In genomic region chr11:116309601-116310000, GRCm38 (mm10) we compare ENCODE assay signal across 28 mouse cellular contexts. TPM values are rescaled to one million over a fixed set of nuclear protein-coding genes. Genes with fewer than 3 reads are reported as not detected.
DNase-seq lines count a peak whose midpoint lies in the region; ATAC-seq and TF ChIP-seq lines count a peak whose summit lies in the region.
"Had no signal": no experiment of that assay in that cellular context is flagged by ENCODE, and none has a peak within 500 bp of the region (broad histone marks: within the 10 kb centered on the region; RNA-seq: fewer than 3 reads in every experiment).

No protein-coding gene starts in this region.

- no peaks in the 10 kb centered on the region for H3K9me3 ChIP-seq in CH12.LX (replicated peaks; ENCODE audit: low read length)
- no peaks in the 10 kb centered on the region; the same call in 1 of the 2 replicates for H3K9me3 ChIP-seq in liver, embryonic 14.5 days (ENCODE audit: control insufficient read depth, low read length)
- no peaks in the 10 kb centered on the region for H3K9me3 ChIP-seq in forebrain, embryonic 14.5 days (replicated peaks; ENCODE audit: control insufficient read depth, low read length)
- H3K9me3 ChIP-seq: embryonic facial prominence, embryonic 12.5 days; heart, embryonic 15.5 days; hindbrain, embryonic 13.5 days had no signal

- peaks cover 7% of the 10 kb centered on the region; the same call in 1 of the 2 replicates for H3K79me2 ChIP-seq in CH12.LX (replicated peaks; ENCODE audit: control insufficient read depth, extremely low read depth, insufficient read depth, poor library complexity, severe bottlenecking)

- in situ Hi-C loops in CH12.LX (cut with MboI; ENCODE audit: low pct_ligation_motif_present, low pct_unique_long_range_greater_than_20kb, low sequenced_read_pairs): no loop called here

- TF ChIP-seq POLR2A in CH12.LX (IDR thresholded peaks at IDR 0.05; ENCODE audit: low read depth, low read length): no peak
- TF ChIP-seq POLR2A in bone marrow, adult 2 months (IDR thresholded peaks at IDR 0.05; ENCODE audit: borderline replicate concordance, control insufficient read depth, low read depth, low read length): no peak

- H3K9ac ChIP-seq in CH12.LX (ENCODE audit: insufficient read depth, low read depth): no peak overlapping the region
- no peak overlapping the region for H3K9ac ChIP-seq in liver, embryonic 14.5 days (replicated peaks)
- no peak overlapping the region for H3K9ac ChIP-seq in forebrain, embryonic 14.5 days (ENCODE audit: low read length)
- H3K9ac ChIP-seq: embryonic facial prominence, embryonic 12.5 days; heart, embryonic 15.5 days; hindbrain, embryonic 13.5 days had no signal

- ATAC-seq in liver, embryonic 14.5 days (ENCODE audit: insufficient read depth): peak; percentile 31
- ATAC-seq in megakaryocyte progenitor cell, adult 5-6 weeks (replicated peaks; ENCODE audit: poor library complexity): peak; percentile 60
- ATAC-seq in forebrain, embryonic 14.5 days: no peak
- ATAC-seq: activated CD4-positive, CD25-positive, alpha-beta regulatory T cell, adult 4 months; CD4-positive, CD25-positive, alpha-beta regulatory T cell, adult 4 months; forebrain, embryonic 16.5 days; hindbrain, postnatal 0 days; Patski had no signal

- H3K36me3 ChIP-seq in CH12.LX (replicated peaks in 1 of 2; ENCODE audit: control insufficient read depth in 1 of 2, insufficient read depth in 1 of 2, low read length in 1 of 2): peaks cover 3 to 7% of the 10 kb centered on the region in 2 experiments
- no peaks in the 10 kb centered on the region for H3K36me3 ChIP-seq in liver, embryonic 14.5 days (replicated peaks; ENCODE audit: control insufficient read depth, insufficient read depth, low read depth)
- peaks cover 5% of the 10 kb centered on the region for H3K36me3 ChIP-seq in forebrain, embryonic 14.5 days (ENCODE audit: control insufficient read depth, insufficient read depth, low read length)

- DNase-seq in CH12.LX (ENCODE audit: extremely low read depth): no peak
- peak in 1 of 3 experiments; percentile 41 for DNase-seq in liver, embryonic 14.5 days (ENCODE audit: low read depth in 3 of 3, low spot score in 3 of 3)
- DNase-seq in left cerebral cortex, postnatal 36 days (ENCODE audit: low spot score in 2 of 2): no peak
- no peak for DNase-seq in adrenal gland, adult (ENCODE audit: inconsistent age in 2 of 2, low spot score in 1 of 2)
- DNase-seq in forebrain, embryonic 14.5 days (ENCODE audit: low spot score): no peak
- DNase-seq: adrenal gland, adult 8-10 months; adrenal gland, postnatal 36 days; B cell, adult 2 months; cerebellum, adult 11-12 months; cerebellum, adult 9-11 months; cerebellum, postnatal 36 days; gastrocnemius, postnatal 14 days; heart, adult 2 months; heart, postnatal 14 days had no signal

- intact Hi-C loops in left cerebral cortex, postnatal 36 days (cut with DNase I): loop anchor here (5.0 kb wide), 1 partner anchor 37 kb away; the partner anchor contains the start of gene Srp68

- 40% methylated on average over 3 of the region's 3 CpGs for WGBS in bone marrow, adult 2 months
- 10% methylated on average over 3 of the region's 3 CpGs for WGBS in liver, embryonic 14.5 days (ENCODE audit: insufficient replicate concordance)
- WGBS in forebrain, embryonic 14.5 days: 70% methylated on average over 3 of the region's 3 CpGs

- no peak overlapping the region for H3K4me2 ChIP-seq in CH12.LX (ENCODE audit: insufficient read depth, low read depth, poor library complexity, severe bottlenecking)
- no peak overlapping the region for H3K4me2 ChIP-seq in liver, embryonic 14.5 days (ENCODE audit: low read depth)
- no peak overlapping the region for H3K4me2 ChIP-seq in forebrain, embryonic 14.5 days (ENCODE audit: low read length)
- H3K4me2 ChIP-seq: embryonic facial prominence, embryonic 12.5 days; heart, embryonic 11.5 days; heart, embryonic 15.5 days; hindbrain, embryonic 13.5 days had no signal

- no peak for TF ChIP-seq CTCF in CH12.LX (conservative IDR thresholded peaks at IDR 0.05 in 1 of 2, IDR thresholded peaks at IDR 0.05 in 1 of 2; ENCODE audit: low read depth in 2 of 2, low read length in 2 of 2)
- no peak for TF ChIP-seq CTCF in bone marrow, adult 2 months (IDR thresholded peaks at IDR 0.05; ENCODE audit: control insufficient read depth, insufficient read depth, low read length)
- TF ChIP-seq CTCF in liver, embryonic 14.5 days (IDR thresholded peaks at IDR 0.05; ENCODE audit: low read depth): no peak

- no peak for TF ChIP-seq RAD21 in CH12.LX (IDR thresholded peaks at IDR 0.05; ENCODE audit: low read depth, low read length)

- TF ChIP-seq EP300 in CH12.LX (IDR thresholded peaks at IDR 0.05; ENCODE audit: low read length): no peak
- TF ChIP-seq EP300 in liver, embryonic 14.5 days (IDR thresholded peaks at IDR 0.05; ENCODE audit: low read depth): peak; percentile 59

- no peak overlapping the region for H3K4me3 ChIP-seq in CH12.LX (replicated peaks in 1 of 3; ENCODE audit: low read depth in 2 of 3, low read length in 2 of 3, poor library complexity in 1 of 3)
- H3K4me3 ChIP-seq in bone marrow, adult 2 months (replicated peaks; ENCODE audit: control insufficient read depth, low read depth, low read length): no peak overlapping the region
- H3K4me3 ChIP-seq in liver, embryonic 14.5 days (ENCODE audit: insufficient read depth in 1 of 2, low read depth in 2 of 2, low read length in 2 of 2): no peak overlapping the region
- no peak overlapping the region for H3K4me3 ChIP-seq in forebrain, embryonic 14.5 days (ENCODE audit: low read depth, low read length)
- H3K4me3 ChIP-seq: embryonic facial prominence, embryonic 12.5 days; heart, adult 2 months; heart, embryonic 15.5 days; hindbrain, embryonic 13.5 days had no signal

- no peak overlapping the region for H3K27ac ChIP-seq in CH12.LX (ENCODE audit: insufficient read depth, low read depth)
- peak overlapping the region; percentile 60 for H3K27ac ChIP-seq in bone marrow, adult 2 months (ENCODE audit: control insufficient read depth, insufficient read depth, low read depth, low read length, poor library complexity)
- H3K27ac ChIP-seq in liver, embryonic 14.5 days: peak overlapping the region; percentile 53
- no peak overlapping the region for H3K27ac ChIP-seq in forebrain, embryonic 14.5 days (ENCODE audit: low read depth, low read length)
- H3K27ac ChIP-seq: embryonic facial prominence, embryonic 12.5 days; heart, adult 2 months; heart, embryonic 15.5 days; hindbrain, embryonic 13.5 days; hindbrain, postnatal 0 days had no signal

- H3K4me1 ChIP-seq in CH12.LX (ENCODE audit: control insufficient read depth in 1 of 2, insufficient read depth in 2 of 2): peaks cover 15 to 34% of the 10 kb centered on the region in 2 experiments
- no peaks in the 10 kb centered on the region; the same call in none of the 2 replicates for H3K4me1 ChIP-seq in bone marrow, adult 2 months (ENCODE audit: control insufficient read depth, insufficient read depth, low read length)
- peaks cover 19 to 26% of the 10 kb centered on the region in 2 experiments for H3K4me1 ChIP-seq in liver, embryonic 14.5 days (replicated peaks; ENCODE audit: control insufficient read depth in 2 of 2, insufficient read depth in 2 of 2, low read length in 1 of 2)
- peaks cover 9% of the 10 kb centered on the region; the same call in 1 of the 2 replicates for H3K4me1 ChIP-seq in forebrain, embryonic 14.5 days (ENCODE audit: control insufficient read depth, insufficient read depth, low read length)

- dilution Hi-C loops in CH12.LX (cut with MboI; ENCODE audit: extremely low pct_ligation_motif_present, extremely low pct_unique_long_range_greater_than_20kb, low sequenced_read_pairs): no loop called here

- no peaks in the 10 kb centered on the region for H3K27me3 ChIP-seq in CH12.LX (replicated peaks)
- H3K27me3 ChIP-seq in liver, embryonic 14.5 days (ENCODE audit: control insufficient read depth, insufficient read depth, low read length): no peaks in the 10 kb centered on the region
- no peaks in the 10 kb centered on the region for H3K27me3 ChIP-seq in forebrain, embryonic 14.5 days (replicated peaks; ENCODE audit: control insufficient read depth, insufficient read depth, low read length)
- H3K27me3 ChIP-seq: embryonic facial prominence, embryonic 12.5 days; heart, embryonic 15.5 days; Patski had no signal

RNA-seq across cellular contexts. Expression of gene Exoc7, which starts 2.6 kb away (rescaled TPM):
- 34.0 and 42.1 TPM in 2 replicates for total RNA-seq in CH12.LX (2012; rRNA removed)
- 32.2 and 38.8 TPM in 2 replicates for total RNA-seq in CH12.LX (2014; rRNA removed)
- 51.8 and 57.6 TPM in 2 replicates for polyA plus RNA-seq in CH12.LX (2012; ENCODE audit: insufficient read length, low read depth)
- polyA plus RNA-seq in bone marrow, adult 2 months (2011; ENCODE audit: insufficient read depth, insufficient read length, low replicate concordance, missing spikeins): 39.1 and 47.2 TPM in 2 replicates
- polyA plus RNA-seq in liver, embryonic 14.5 days (2012; rRNA removed): 7.1 and 8.8 TPM in 2 replicates
- polyA plus RNA-seq in liver, embryonic 14.5 days (2014; fragmentation: Nextera tagmentation; extraction: Ambion mirVana): 14.9 and 16.7 TPM in 2 replicates
- 29.1 and 44.3 TPM in 2 replicates for total RNA-seq in megakaryocyte progenitor cell, adult 5-6 weeks (2015)
- 21.7 and 22.1 TPM in 2 replicates for total RNA-seq in megakaryocyte progenitor cell, adult 5-6 weeks (2017)
- total RNA-seq in left cerebral cortex, postnatal 36 days (2021): 100 to 1,000 TPM in 1 of 2 experiments, 10 to 100 TPM in 1; 93.0 to 100 TPM
- 107 and 114 TPM in 2 replicates for polyA plus RNA-seq in forebrain, embryonic 14.5 days (2014; fragmentation: Nextera tagmentation; extraction: Ambion mirVana)

RNA-seq across cellular contexts. Expression of gene Foxj1, which starts 25.6 kb away (rescaled TPM):
- total RNA-seq in CH12.LX (2012; rRNA removed) (0.67 and 2.6 TPM in 2 replicates), CH12.LX (2014; rRNA removed) (2.0 and 3.0 TPM in 2 replicates)
- 0.12 and 0.26 TPM in 2 replicates for polyA plus RNA-seq in CH12.LX (2012; ENCODE audit: insufficient read length, low read depth)
- not detected in 2 replicates for polyA plus RNA-seq in bone marrow, adult 2 months (2011; ENCODE audit: insufficient read depth, insufficient read length, low replicate concordance, missing spikeins)
- polyA plus RNA-seq in liver, embryonic 14.5 days (2012; rRNA removed): 1.2 and 1.4 TPM in 2 replicates
- polyA plus RNA-seq in liver, embryonic 14.5 days (2014; fragmentation: Nextera tagmentation; extraction: Ambion mirVana): 0.76 and 0.80 TPM in 2 replicates
- total RNA-seq in megakaryocyte progenitor cell, adult 5-6 weeks (2015): not detected in 2 replicates
- not detected in 2 replicates for total RNA-seq in megakaryocyte progenitor cell, adult 5-6 weeks (2017)
- total RNA-seq in left cerebral cortex, postnatal 36 days (2021): 1 to 10 TPM; 5.0 to 5.2 TPM
- 7.3 and 8.7 TPM in 2 replicates for polyA plus RNA-seq in forebrain, embryonic 14.5 days (2014; fragmentation: Nextera tagmentation; extraction: Ambion mirVana)
- total RNA-seq: heart, adult 2 months; hematopoietic stem cell, adult 5-6 weeks had no signal
- polyA plus RNA-seq: activated CD4-positive, CD25-positive, alpha-beta regulatory T cell, adult 4 months; CD4-positive, CD25-positive, alpha-beta regulatory T cell, adult 4 months had no signal

RNA-seq across cellular contexts. Expression of gene Galr2, which starts 28.9 kb away (rescaled TPM):
- 0.38 and 0.85 TPM in 2 replicates for total RNA-seq in CH12.LX (2012; rRNA removed)
- total RNA-seq in CH12.LX (2014; rRNA removed): 0.21 TPM in 1 of 2 replicates, not detected in the other
- 1.6 and 1.7 TPM in 2 replicates for polyA plus RNA-seq in CH12.LX (2012; ENCODE audit: insufficient read length, low read depth)
- polyA plus RNA-seq in bone marrow, adult 2 months (2011; ENCODE audit: insufficient read depth, insufficient read length, low replicate concordance, missing spikeins): not detected in 2 replicates
- 0.02 TPM in 1 of 2 replicates, not detected in the other for polyA plus RNA-seq in liver, embryonic 14.5 days (2012; rRNA removed)
- polyA plus RNA-seq in liver, embryonic 14.5 days (2014; fragmentation: Nextera tagmentation; extraction: Ambion mirVana): not detected in 2 replicates
- not detected in 2 replicates for total RNA-seq in megakaryocyte progenitor cell, adult 5-6 weeks (2015)
- total RNA-seq in megakaryocyte progenitor cell, adult 5-6 weeks (2017): not detected in 2 replicates
- total RNA-seq in left cerebral cortex, postnatal 36 days (2021): not detected
- 0.09 and 0.11 TPM in 2 replicates for polyA plus RNA-seq in forebrain, embryonic 14.5 days (2014; fragmentation: Nextera tagmentation; extraction: Ambion mirVana)
- total RNA-seq: adrenal gland, postnatal 36 days; heart, adult 2 months; heart, postnatal 14 days; hematopoietic stem cell, adult 5-6 weeks; hindbrain, postnatal 0 days had no signal
- polyA plus RNA-seq: activated CD4-positive, CD25-positive, alpha-beta regulatory T cell, adult 4 months; CD4-positive, CD25-positive, alpha-beta regulatory T cell, adult 4 months; forebrain, embryonic 11.5 days; frontal cortex, adult 2 months had no signal

RNA-seq across cellular contexts. Expression of gene Srp68, which starts 35.6 kb away (rescaled TPM):
- total RNA-seq in CH12.LX (2012; rRNA removed) (74.7 and 78.1 TPM in 2 replicates), CH12.LX (2014; rRNA removed) (49.3 and 53.2 TPM in 2 replicates)
- polyA plus RNA-seq in CH12.LX (2012; ENCODE audit: insufficient read length, low read depth): 174 and 184 TPM in 2 replicates
- 23.8 and 44.5 TPM in 2 replicates for polyA plus RNA-seq in bone marrow, adult 2 months (2011; ENCODE audit: insufficient read depth, insufficient read length, low replicate concordance, missing spikeins)
- 31.9 and 37.6 TPM in 2 replicates for polyA plus RNA-seq in liver, embryonic 14.5 days (2012; rRNA removed)
- polyA plus RNA-seq in liver, embryonic 14.5 days (2014; fragmentation: Nextera tagmentation; extraction: Ambion mirVana): 28.8 and 33.8 TPM in 2 replicates
- total RNA-seq in megakaryocyte progenitor cell, adult 5-6 weeks (2015): 59.1 and 65.6 TPM in 2 replicates
- 63.1 and 67.3 TPM in 2 replicates for total RNA-seq in megakaryocyte progenitor cell, adult 5-6 weeks (2017)
- total RNA-seq in left cerebral cortex, postnatal 36 days (2021): 10 to 100 TPM; 66.6 to 70.6 TPM
- 53.2 and 60.4 TPM in 2 replicates for polyA plus RNA-seq in forebrain, embryonic 14.5 days (2014; fragmentation: Nextera tagmentation; extraction: Ambion mirVana)

Comparison
In these comparisons a context has a peak if more than half of its experiments do, and no peak if none do; other contexts are left out.
1. H3K27ac ChIP-seq: peak in bone marrow, adult 2 months (single experiment) and liver, embryonic 14.5 days (single experiment); none in CH12.LX (single experiment) and forebrain, embryonic 14.5 days (single experiment).